Mouse (Mus musculus) bone marrow, adult 2 months (tissue): ENCODE data around the gene Dolk.
A peak's percentile ranks its signal among the peaks of the same experiment; 100 is the strongest.

Source experiments
- CTCF ChIP-seq: fragments of 200-500 bp; IDR thresholded peaks from 2 replicates; pipeline ENCODE4 v1.5.1; 2011; ENCODE audit warnings: low read length, control low read depth; ENCODE audit not compliant: control insufficient read depth, insufficient read depth
- POLR2A ChIP-seq: fragments of 200-500 bp; IDR thresholded peaks from 2 replicates; pipeline ENCODE4 v1.6.1; 2011; ENCODE audit warnings: low read depth, mild to moderate bottlenecking, control low read depth, low read length, borderline replicate concordance; ENCODE audit not compliant: control insufficient read depth

DNA sequence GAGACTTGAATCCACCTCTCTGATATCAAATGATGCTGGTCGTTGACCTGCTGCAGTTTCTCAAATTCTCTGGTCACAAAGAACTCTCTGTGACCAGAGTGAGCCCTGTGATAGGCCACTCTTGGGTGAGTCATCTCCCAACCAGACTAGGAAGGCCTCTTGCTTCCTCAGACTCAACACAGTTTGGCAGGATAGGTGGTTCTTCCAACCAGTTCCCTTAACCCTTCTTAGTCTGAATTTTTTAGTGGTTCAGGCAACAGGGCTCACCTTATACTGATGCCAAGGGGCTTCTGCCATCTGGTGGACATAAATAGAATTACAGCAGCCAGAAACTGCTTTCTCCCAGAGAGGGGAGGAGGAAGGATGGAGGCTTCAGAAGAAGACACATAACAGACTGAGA is 16.0 kb downstream of the Dolk start:
- TF ChIP-seq POLR2A, result no peak
- peak; percentile 26; the same call in 1 of the 2 replicates for TF ChIP-seq CTCF
